Mouse (Mus musculus) neural tube, embryonic 14.5 days (tissue): ENCODE measurements around the gene Mapk13. TPM values are rescaled to one million over a fixed set of nuclear protein-coding genes. Genes with fewer than 3 reads are reported as not detected.
"Not testable (repeated sequence)": the region's sequence is repeated elsewhere in the genome, so short reads cannot be mapped to it uniquely, and the experiment has no call there.

Experiments
- ATAC-seq: fragments of 200-750 bp; cut with Nextera tagmentation; 2 replicates; pipeline ENCODE4 v1.8.0; 2017; ENCODE audit warnings: low read depth, mild to moderate bottlenecking, moderate TSS enrichment, moderate library complexity
- H3K27ac ChIP-seq: fragments of 300-500 bp; sonication (generic); 2 replicates; pipeline ENCODE4 v1.5.1; 2014; ENCODE audit warnings: low read depth, mild to moderate bottlenecking, control low read depth, low read length, moderate library complexity, mixed read lengths
- H3K27me3 ChIP-seq: fragments of 300-500 bp; sonication (generic); 2 replicates; pipeline ENCODE4 v1.6.1; 2014; ENCODE audit warnings: low read length; ENCODE audit not compliant: control insufficient read depth, insufficient read depth
- H3K36me3 ChIP-seq: fragments of 300-500 bp; sonication (generic); 2 replicates; pipeline ENCODE4 v1.6.1; 2014; ENCODE audit warnings: low read length, mixed read lengths; ENCODE audit not compliant: control insufficient read depth, insufficient read depth
- H3K4me1 ChIP-seq: fragments of 300-500 bp; sonication (generic); 2 replicates; pipeline ENCODE4 v1.6.1; 2014; ENCODE audit warnings: low read length; ENCODE audit not compliant: control insufficient read depth, insufficient read depth
- H3K4me2 ChIP-seq: fragments of 300-500 bp; sonication (generic); 2 replicates; pipeline ENCODE4 v1.6.1; 2014; ENCODE audit warnings: mild to moderate bottlenecking, low read depth, low read length, control low read depth
- H3K4me3 ChIP-seq: fragments of 300-500 bp; sonication (generic); 2 replicates; pipeline ENCODE4 v1.5.1; 2014; ENCODE audit warnings: low read depth, low read length, control low read depth, mixed read lengths
- H3K9ac ChIP-seq: fragments of 300-500 bp; sonication (generic); replicated peaks from 2 replicates; pipeline ENCODE4 v1.6.1; 2014; ENCODE audit warnings: low read depth, mild to moderate bottlenecking, control low read depth, low read length, mixed read lengths
- H3K9me3 ChIP-seq: fragments of 300-500 bp; sonication (generic); 2 replicates; pipeline ENCODE4 v1.6.1; 2016; ENCODE audit warnings: low read length; ENCODE audit not compliant: control insufficient read depth
- WGBS: fragments of 180-500 bp; shearing (Covaris S2); extraction: QIAGEN DNeasy Blood & Tissue Kit; methylation state at CpG from one replicate; pipeline ENCODE4 v1.1.7; 2014; 5-methylcytosine and 5-hydroxymethylcytosine counted together
- polyA plus RNA-seq: library from polyadenylated mRNA; unstranded; fragments of >200 nt; fragmentation: Nextera tagmentation; extraction: Ambion mirVana; gene quantifications from 2 replicates; pipeline ENCODE4 v1.2.1, GENCODE M21; 2014

Gene Mapk13
- polyA plus RNA-seq, 1 experiment from 2014 or later: 0.96 TPM

DNA sequence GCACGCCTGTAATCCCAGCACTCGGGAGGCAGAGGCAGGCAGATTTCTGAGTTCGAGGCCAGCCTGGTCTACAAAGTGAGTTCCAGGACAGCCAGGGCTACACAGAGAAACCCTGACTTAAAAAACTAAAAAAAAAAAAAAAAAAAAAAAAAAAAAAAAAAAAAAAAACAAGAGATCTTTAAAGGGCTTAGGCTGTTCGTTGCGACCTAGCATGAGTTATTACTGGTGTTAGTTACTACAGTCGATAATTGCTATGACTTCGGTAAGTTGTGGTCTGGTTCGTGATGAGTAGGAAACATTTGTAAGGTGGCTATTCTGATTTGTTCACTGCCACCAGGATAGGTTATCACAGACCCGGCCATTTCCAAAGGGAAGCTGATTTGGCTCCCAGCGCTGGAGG is 47.2 kb downstream of the Mapk13 start:
- H3K4me1 ChIP-seq, ATAC-seq, H3K27me3 ChIP-seq, H3K27ac ChIP-seq, H3K9ac ChIP-seq, H3K4me2 ChIP-seq, H3K4me3 ChIP-seq, H3K9me3 ChIP-seq: not testable (repeated sequence)
- 95% methylated on average over 9 of the region's 10 CpGs for WGBS
- peaks cover 55% of the 10 kb centered on the region for H3K36me3 ChIP-seq

DNA sequence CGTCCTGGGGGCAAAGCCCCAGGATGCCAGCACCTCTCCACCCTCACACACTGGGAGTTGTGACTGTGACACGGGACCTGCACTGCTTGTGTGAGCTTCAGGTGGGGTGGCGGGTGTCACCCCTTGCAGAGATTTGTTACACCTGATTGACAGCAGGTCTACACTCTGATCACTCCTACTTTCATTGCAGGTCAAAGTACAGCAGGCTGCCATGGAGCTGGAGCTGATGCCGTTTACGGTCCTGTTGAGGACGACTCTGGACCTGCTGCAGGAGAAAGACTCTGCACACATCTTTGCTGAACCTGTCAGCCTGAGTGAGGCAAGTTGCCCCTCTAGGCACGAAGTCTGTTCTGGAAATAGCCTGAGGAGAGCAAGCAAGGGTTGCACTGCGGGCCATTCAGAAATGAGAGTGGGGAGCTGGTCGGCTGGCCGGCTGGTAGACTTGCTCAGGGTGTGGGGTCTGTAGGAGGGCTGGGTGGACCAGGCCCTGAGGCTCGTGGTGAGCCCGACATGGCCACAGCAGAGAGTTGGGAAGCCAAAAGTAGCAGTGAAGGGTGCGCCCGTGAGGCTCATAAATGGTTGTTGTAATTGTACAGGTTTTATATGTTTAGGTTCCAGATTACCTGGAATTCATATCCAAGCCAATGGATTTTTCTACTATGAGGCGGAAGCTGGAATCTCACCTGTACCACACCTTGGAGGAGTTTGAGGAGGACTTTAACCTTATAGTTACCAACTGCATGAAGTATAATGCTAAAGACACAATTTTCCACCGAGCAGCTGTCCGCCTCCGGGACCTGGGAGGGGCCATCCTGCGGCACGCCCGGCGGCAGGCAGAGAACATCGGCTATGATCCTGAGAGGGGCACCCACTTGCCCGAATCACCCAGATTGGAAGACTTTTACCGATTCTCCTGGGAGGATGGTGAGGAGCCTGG is 48.0 kb downstream of the Mapk13 start:
- Histone ChIP-seq H3K36me3 (peaks cover 57% of the 10 kb centered on the region), H3K9me3 (no peaks in the 10 kb centered on the region), H3K4me1 (no peaks in the 10 kb centered on the region), H3K27ac (no peak overlapping the region), H3K9ac (no peak overlapping the region), H3K4me2 (no peak overlapping the region), H3K4me3 (no peak overlapping the region), H3K27me3 (no peaks in the 10 kb centered on the region)
- ATAC-seq: no peak
- WGBS: 96% methylated on average over 25 of the region's 25 CpGs

DNA sequence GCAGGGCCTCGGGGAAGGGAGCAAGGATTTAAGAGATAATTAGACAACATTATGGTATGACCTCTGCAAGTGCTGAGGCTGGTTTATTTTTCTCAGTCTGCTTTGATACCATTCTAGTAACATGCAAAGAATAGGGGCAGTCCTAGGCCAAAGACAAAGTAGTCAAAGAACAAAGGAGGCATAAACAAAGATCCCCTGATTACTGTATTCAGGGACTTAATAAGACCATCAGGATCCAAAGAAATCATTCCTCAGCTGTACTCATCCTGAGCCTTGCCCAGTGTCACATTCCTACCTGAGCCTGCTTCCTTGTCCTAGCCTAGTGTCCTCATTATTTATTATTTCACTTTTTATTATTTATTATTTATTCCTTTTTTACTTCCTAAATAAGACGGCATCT is 51.1 kb downstream of the Mapk13 start:
- WGBS: 83% methylated on average over 2 of the region's 2 CpGs
- Histone ChIP-seq H3K4me1 (no peaks in the 10 kb centered on the region), H3K4me2 (no peak overlapping the region), H3K36me3 (peaks cover 55% of the 10 kb centered on the region), H3K27ac (no peak overlapping the region), H3K27me3 (no peaks in the 10 kb centered on the region), H3K9me3 (no peaks in the 10 kb centered on the region), H3K4me3 (no peak overlapping the region), H3K9ac (no peak overlapping the region)
- no peak for ATAC-seq

DNA sequence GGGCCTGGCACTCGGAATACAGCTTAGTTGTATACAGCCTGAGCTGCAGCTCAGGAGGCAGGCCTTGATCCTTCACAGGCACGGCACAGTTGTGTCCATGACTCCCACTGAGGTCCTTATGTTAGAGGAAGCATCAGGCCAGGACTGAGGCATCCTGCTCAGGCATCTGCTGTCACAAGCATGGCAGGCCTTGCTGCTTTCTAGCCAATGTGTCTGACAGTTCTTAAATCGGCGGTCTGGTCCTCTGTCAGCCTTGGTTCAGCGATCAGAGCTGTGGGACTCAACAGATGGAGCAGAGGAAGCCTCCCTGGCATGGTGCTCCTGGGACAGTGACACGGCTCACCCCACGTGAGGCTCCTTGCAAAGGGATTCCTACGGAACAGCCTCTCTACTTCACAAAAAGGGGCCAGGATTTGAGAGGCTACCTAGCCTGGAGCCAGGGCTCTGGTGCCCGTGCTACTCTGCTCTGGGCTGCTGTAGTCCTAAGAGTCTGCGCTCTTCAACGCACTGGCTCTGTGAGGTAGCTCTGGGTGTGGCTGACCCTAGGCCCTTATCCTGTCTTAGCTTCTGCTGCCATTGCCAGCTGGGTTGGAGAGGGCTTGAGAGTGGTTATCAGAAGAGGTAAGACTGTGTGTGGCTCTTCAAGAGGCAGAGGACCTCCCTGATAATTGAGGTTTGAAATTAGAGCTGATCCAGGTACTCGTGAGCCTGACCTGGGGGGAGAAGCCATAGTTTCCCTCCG is 54.1 kb downstream of the Mapk13 start:
- Histone ChIP-seq H3K36me3 (peaks cover 38% of the 10 kb centered on the region), H3K27ac (no peak overlapping the region)

DNA sequence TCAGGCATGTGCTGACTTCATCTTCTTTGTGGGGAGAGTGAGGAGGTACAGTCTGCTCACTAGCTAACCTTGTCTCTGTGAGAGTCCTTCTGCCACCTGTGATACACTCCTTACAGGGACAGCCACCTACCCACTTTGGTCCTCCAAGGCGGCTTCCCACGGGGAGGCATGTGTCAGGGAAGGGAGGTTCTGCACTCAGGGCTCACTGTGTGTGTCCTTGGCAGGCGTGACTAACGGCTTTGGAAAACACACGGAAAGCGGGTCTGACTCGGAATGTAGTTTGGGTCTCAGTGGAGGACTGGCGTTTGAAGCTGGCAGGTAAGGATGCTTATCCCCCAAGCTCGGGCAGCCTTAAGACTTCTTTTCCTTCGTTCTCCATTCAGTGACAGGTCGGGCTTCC is 54.7 kb downstream of the Mapk13 start:
- ATAC-seq: no peak
- Histone ChIP-seq H3K9me3 (no peaks in the 10 kb centered on the region), H3K27me3 (no peaks in the 10 kb centered on the region), H3K4me2 (no peak overlapping the region), H3K4me3 (no peak overlapping the region), H3K36me3 (peaks cover 32% of the 10 kb centered on the region), H3K27ac (no peak overlapping the region), H3K4me1 (no peaks in the 10 kb centered on the region), H3K9ac (no peak overlapping the region)
- 83% methylated on average over 11 of the region's 11 CpGs for WGBS

More for the DNA sequence above, 54.1 kb downstream of the Mapk13 start:
- Histone ChIP-seq H3K4me1 (no peaks in the 10 kb centered on the region), H3K4me2 (no peak overlapping the region), H3K27me3 (no peaks in the 10 kb centered on the region), H3K4me3 (no peak overlapping the region), H3K9me3 (no peaks in the 10 kb centered on the region), H3K9ac (no peak overlapping the region)
- WGBS: 89% methylated on average over 13 of the region's 13 CpGs
- ATAC-seq: no peak

DNA sequence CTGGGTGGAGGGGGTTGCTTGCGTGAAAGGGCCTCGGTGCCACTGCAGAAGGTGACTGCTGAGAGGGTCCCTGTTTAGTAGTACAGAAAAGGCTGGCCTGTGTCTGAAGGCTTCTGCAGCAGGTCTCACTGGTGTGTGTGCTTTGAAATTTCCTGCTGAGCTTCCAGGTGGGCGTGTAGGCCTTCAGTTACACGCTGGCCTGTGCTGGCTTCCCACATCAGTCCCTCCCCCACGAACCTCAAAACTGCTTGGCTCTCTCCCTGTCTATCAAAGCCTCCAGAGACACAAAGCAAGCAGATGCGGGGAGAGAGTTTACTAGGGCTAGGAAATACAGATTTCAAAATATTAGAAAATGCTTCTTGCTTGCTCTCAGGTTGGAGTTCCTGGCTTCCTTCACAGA is 55.8 kb downstream of the Mapk13 start:
- Histone ChIP-seq H3K4me3 (no peak overlapping the region), H3K9ac (no peak overlapping the region), H3K4me2 (no peak overlapping the region), H3K27ac (no peak overlapping the region), H3K27me3 (no peaks in the 10 kb centered on the region), H3K9me3 (no peaks in the 10 kb centered on the region), H3K36me3 (peaks cover 30% of the 10 kb centered on the region), H3K4me1 (no peaks in the 10 kb centered on the region)
- ATAC-seq: no peak
- 86% methylated on average over 6 of the region's 6 CpGs for WGBS

DNA sequence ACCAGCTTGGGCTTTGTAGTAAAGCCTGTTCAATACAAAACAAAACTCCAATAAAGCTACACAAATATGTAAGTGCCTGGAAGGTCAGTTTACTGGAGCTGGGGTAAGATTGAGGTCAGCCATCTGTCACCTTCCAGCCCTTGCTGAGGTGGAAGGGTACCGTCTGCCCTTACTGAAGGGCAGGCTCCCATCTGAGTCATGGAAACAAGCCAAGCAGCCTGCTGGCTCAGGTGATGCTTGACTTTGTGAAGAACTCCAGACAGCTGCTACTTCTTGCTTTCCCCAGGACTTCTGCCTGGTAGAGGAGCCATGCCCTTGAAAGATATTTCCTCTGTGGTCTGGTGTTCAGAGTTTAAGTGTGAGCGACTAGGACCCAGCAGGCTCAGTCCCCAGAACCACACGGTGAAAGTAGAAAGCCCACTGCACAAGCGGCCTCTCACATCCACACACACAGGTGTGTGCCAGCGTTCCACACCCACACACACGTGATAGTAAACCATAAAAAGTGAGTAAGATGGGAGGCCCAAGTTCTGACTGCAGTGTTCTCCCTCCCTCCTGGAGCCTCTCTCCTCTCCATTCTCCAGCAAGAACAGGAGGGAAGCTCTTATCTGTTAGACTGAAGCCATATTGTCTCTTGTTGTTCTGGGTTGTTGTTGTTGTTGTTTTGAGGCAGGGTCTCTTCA is 56.4 kb downstream of the Mapk13 start:
- 94% methylated on average over 6 of the region's 6 CpGs for WGBS
- ATAC-seq: no peak
- Histone ChIP-seq H3K27ac (no peak overlapping the region), H3K36me3 (peaks cover 30% of the 10 kb centered on the region), H3K9ac (no peak overlapping the region), H3K9me3 (no peaks in the 10 kb centered on the region), H3K4me3 (no peak overlapping the region), H3K4me2 (no peak overlapping the region), H3K4me1 (no peaks in the 10 kb centered on the region), H3K27me3 (no peaks in the 10 kb centered on the region)

DNA sequence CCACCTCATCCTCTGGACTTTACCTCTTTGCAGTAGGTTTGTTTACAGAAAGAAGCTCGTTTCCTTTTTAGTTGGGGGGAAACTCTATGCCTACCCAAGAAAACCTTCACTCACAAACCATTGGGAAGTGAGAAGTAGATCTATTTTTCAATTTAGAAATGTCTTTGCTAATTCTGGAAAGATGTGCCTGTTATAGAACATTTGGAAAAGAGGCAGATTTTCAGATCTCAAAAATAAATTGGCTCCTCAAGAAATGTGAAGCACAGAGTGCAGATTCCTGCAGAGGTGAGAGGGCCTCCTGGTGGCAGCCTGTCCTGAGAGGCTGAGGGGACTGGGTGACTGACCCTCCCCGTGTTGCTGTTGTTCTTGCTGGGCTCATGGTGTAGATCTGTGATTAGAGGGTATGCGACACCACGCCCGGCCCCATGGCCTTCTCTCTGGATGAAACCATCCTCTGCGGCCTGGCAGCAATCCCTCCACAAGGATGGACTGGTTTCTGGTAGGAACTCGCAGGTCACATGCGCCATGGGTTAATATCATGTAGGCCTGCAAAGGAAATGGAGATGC is 58.7 kb downstream of the Mapk13 start:
- Histone ChIP-seq H3K4me2 (no peak overlapping the region), H3K27me3 (no peaks in the 10 kb centered on the region), H3K4me1 (no peaks in the 10 kb centered on the region), H3K27ac (no peak overlapping the region), H3K9me3 (no peaks in the 10 kb centered on the region), H3K36me3 (peaks cover 21% of the 10 kb centered on the region), H3K9ac (no peak overlapping the region), H3K4me3 (no peak overlapping the region)
- WGBS: 96% methylated on average over 8 of the region's 8 CpGs
- no peak for ATAC-seq
